Mouse (Mus musculus) layer of hippocampus, postnatal 25 days (tissue): Measurements from ENCODE around the gene Myo1e. TPM values are rescaled to one million over a fixed set of nuclear protein-coding genes. Genes with fewer than 3 reads are reported as not detected.

Experiments used
- DNase-seq, 2 experiments: peaks; one replicate each; pipeline ENCODE4 v3.0.0; 2022; ENCODE audit warnings: mixed read lengths in 2 of 2, low spot score in 1 of 2; ENCODE audit errors: extremely low spot score in 1 of 2
- total RNA-seq, 2 experiments: library from RNA; stranded (reverse); gene quantifications; 2 replicates each; pipeline ENCODE4 v1.2.3; 2021

Myo1e gene
- total RNA-seq, 2 experiments from 2014 or later: 8.9 TPM

GRCm38 (mm10) chr9:70220461-70221170 lies 13.5 kb downstream of the Myo1e start:
- DNase-seq: no peak

GRCm38 (mm10) chr9:70223142-70223541 lies 16.0 kb downstream of the Myo1e start:
- no peak for DNase-seq

- no peak for DNase-seq
Measured at GRCm38 (mm10) chr9:70224046-70224445, 16.9 kb downstream of the Myo1e start.

- DNase-seq: no peak
Measured at GRCm38 (mm10) chr9:70226359-70226758, 19.2 kb downstream of the Myo1e start.

- DNase-seq: no peak
Measured at GRCm38 (mm10) chr9:70229823-70230222, 22.7 kb downstream of the Myo1e start.

GRCm38 (mm10) chr9:70232044-70233010 lies 25.2 kb downstream of the Myo1e start:
- DNase-seq: no peak

- DNase-seq: no peak
Measured at GRCm38 (mm10) chr9:70237136-70237535, 30.0 kb downstream of the Myo1e start.

- DNase-seq: no peak
Measured at GRCm38 (mm10) chr9:70237561-70237960, 30.4 kb downstream of the Myo1e start.

GRCm38 (mm10) chr9:70238391-70238790 lies 31.2 kb downstream of the Myo1e start:
- DNase-seq: no peak

- no peak for DNase-seq
Measured at GRCm38 (mm10) chr9:70239229-70239628, 32.1 kb downstream of the Myo1e start.

- DNase-seq: no peak
Measured at GRCm38 (mm10) chr9:70240703-70241410, 33.7 kb downstream of the Myo1e start.

- DNase-seq: no peak
Measured at GRCm38 (mm10) chr9:70241411-70241961, 34.3 kb downstream of the Myo1e start.

GRCm38 (mm10) chr9:70242112-70242862 lies 35.1 kb downstream of the Myo1e start:
- no peak for DNase-seq

GRCm38 (mm10) chr9:70243241-70243640 lies 36.1 kb downstream of the Myo1e start:
- no peak for DNase-seq

- DNase-seq: no peak
Measured at GRCm38 (mm10) chr9:70243708-70244107, 36.6 kb downstream of the Myo1e start.

- DNase-seq: no peak
Measured at GRCm38 (mm10) chr9:70244115-70244514, 37.0 kb downstream of the Myo1e start.

GRCm38 (mm10) chr9:70245040-70245439 lies 37.9 kb downstream of the Myo1e start:
- DNase-seq: no peak

GRCm38 (mm10) chr9:70246427-70246826 lies 39.3 kb downstream of the Myo1e start:
- no peak for DNase-seq

GRCm38 (mm10) chr9:70248046-70248445 lies 40.9 kb downstream of the Myo1e start:
- DNase-seq: no peak

- DNase-seq: no peak
Measured at GRCm38 (mm10) chr9:70248826-70249225, 41.7 kb downstream of the Myo1e start.
